Mouse (Mus musculus) WW6 (cell line): ENCODE data around the gene Fam172a.
"Not testable (repeated sequence)": the region's sequence is repeated elsewhere in the genome, so short reads cannot be mapped to it uniquely, and the experiment has no call there.

Experiments used
- DNase-seq: peaks from one replicate; pipeline ENCODE4 v3.0.0-alpha.2; 2013; ENCODE audit warnings: low read depth, low spot score

The Fam172a gene

GRCm38 (mm10) chr13:77701733-77702132 is at the start of gene Fam172a:
TSS of gene Fam172a (plus strand) at chr13:77702033.
- not testable (repeated sequence) for DNase-seq

- no peak for DNase-seq
Measured at GRCm38 (mm10) chr13:77688651-77689050, 13.2 kb upstream of the Fam172a start.

GRCm38 (mm10) chr13:77708514-77709013 is 6.7 kb downstream of the Fam172a start:
- DNase-seq, result peak; percentile 76

GRCm38 (mm10) chr13:77717499-77717898 is 15.7 kb downstream of the Fam172a start:
- DNase-seq, result no peak

GRCm38 (mm10) chr13:77742822-77743221 is 41.0 kb downstream of the Fam172a start:
- no peak for DNase-seq

- DNase-seq, result no peak
Measured at GRCm38 (mm10) chr13:77777606-77778005, 75.8 kb downstream of the Fam172a start.

- DNase-seq, result not testable (repeated sequence)
Measured at GRCm38 (mm10) chr13:77807341-77807740, 105.5 kb downstream of the Fam172a start.

GRCm38 (mm10) chr13:77810449-77810848 is 108.6 kb downstream of the Fam172a start:
- no peak for DNase-seq

- DNase-seq, result no peak
Measured at GRCm38 (mm10) chr13:77826138-77826537, 124.3 kb downstream of the Fam172a start.

GRCm38 (mm10) chr13:77843017-77843654 is 141.3 kb downstream of the Fam172a start:
- DNase-seq, result no peak

- no peak for DNase-seq
Measured at GRCm38 (mm10) chr13:77848868-77849267, 147.0 kb downstream of the Fam172a start.

- DNase-seq, result no peak
Measured at GRCm38 (mm10) chr13:77864804-77865203, 163.0 kb downstream of the Fam172a start.

GRCm38 (mm10) chr13:77868314-77868713 is 166.5 kb downstream of the Fam172a start:
- no peak for DNase-seq

GRCm38 (mm10) chr13:77878120-77878519 is 176.3 kb downstream of the Fam172a start:
- no peak for DNase-seq

GRCm38 (mm10) chr13:77878545-77878944 is 176.7 kb downstream of the Fam172a start:
- DNase-seq, result no peak

GRCm38 (mm10) chr13:77897619-77898018 is 195.8 kb downstream of the Fam172a start:
- DNase-seq, result no peak

GRCm38 (mm10) chr13:77898066-77898796 is 196.4 kb downstream of the Fam172a start:
- no peak for DNase-seq

- no peak for DNase-seq
Measured at GRCm38 (mm10) chr13:77899725-77900124, 197.9 kb downstream of the Fam172a start.

GRCm38 (mm10) chr13:77900843-77901242 is 199.0 kb downstream of the Fam172a start:
- DNase-seq, result no peak

- DNase-seq, result no peak
Measured at GRCm38 (mm10) chr13:77909184-77909583, 207.4 kb downstream of the Fam172a start.

GRCm38 (mm10) chr13:77922834-77923233 is 221.0 kb downstream of the Fam172a start:
- no peak for DNase-seq

GRCm38 (mm10) chr13:77957611-77958010 is 255.8 kb downstream of the Fam172a start:
- DNase-seq, result no peak
